Mouse (Mus musculus): ENCODE data around the gene Nars2. TPM values are rescaled to one million over a fixed set of nuclear protein-coding genes. Genes with fewer than 3 reads are reported as not detected.
A peak's percentile ranks its signal among the peaks of the same experiment; 100 is the strongest.

The Nars2 gene
- total RNA-seq, 2 experiments from 2014 or later: 16.6 to 28.0 TPM

DNA sequence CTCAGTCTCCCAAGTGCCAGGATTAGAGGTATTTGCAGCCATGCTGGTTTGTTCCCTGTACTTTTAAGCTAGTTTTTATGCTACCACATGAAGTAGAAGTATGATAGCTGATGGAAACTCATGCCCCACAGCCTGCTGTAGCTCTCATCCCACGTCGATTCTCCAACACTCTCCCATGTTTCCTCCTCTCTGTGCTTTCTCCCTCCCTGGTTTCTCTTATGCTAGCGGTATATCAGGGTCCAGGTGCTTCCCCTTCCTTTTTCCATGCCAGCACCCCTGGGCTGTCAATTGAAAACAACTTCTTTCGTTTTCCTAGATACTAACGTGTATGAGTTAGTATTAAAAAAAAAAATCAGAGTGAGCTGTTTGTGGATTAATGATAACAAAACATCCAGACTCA lies 120.8 kb downstream of the Nars2 start:
- DNase-seq: no peak

DNA sequence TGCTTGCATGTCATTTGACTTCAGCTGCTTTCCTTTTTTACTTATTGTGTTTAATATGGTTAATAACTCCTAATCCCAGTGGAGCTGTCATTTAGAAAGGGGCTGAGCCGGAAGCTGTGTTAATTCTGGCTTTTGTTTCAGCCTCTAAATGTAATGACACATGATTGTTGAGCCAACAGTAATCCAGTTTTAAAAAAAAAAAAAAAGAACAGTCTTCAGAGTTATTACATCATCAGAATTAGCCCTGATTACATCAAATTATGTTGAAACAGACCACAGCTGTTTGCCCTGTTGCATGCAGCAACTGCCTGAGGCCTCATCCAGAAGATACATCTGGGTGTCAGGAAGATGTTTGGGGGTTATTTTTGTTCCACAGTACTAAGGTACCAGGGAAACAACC lies 123.7 kb downstream of the Nars2 start:
- no peak for DNase-seq

DNA sequence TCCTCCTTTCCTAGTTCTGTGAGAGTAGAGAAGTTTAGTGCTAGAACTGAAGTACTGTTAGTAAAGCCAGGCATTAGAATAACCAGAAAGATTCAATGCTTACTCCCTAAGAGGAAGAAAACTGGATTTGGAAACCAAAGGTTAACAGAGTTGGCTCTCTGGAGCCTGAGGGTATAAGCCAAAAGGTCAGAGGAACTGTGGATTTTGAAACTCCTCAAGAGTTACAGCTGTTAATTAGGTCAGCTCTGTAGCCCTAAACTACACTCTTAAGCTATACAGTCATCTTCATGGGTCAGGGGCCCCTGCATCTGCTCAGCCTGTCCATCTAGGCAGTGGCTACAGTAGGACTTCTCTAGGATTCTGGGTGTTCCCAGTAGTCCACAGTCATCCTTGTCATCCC lies 125.7 kb downstream of the Nars2 start:
- no peak for DNase-seq

DNA sequence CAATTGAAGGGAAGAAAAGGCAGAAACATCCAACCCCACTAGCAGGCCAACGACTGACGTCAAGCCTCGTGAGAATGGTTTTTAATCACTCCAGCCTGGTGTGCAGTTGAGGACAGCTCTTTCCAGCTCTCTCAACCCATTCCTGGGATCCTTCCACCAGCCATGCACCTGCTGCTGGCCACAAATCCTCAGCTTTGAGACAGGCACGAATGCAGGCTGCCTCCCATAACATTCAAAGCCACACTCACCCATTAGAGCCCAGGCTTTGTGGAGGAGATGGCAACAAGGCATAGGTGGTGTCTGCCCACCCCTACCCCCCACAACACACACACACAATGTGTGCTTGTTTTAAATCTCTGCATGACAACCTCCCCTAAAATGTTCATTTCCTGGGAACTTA lies 127.4 kb downstream of the Nars2 start:
- DNase-seq: no peak

DNA sequence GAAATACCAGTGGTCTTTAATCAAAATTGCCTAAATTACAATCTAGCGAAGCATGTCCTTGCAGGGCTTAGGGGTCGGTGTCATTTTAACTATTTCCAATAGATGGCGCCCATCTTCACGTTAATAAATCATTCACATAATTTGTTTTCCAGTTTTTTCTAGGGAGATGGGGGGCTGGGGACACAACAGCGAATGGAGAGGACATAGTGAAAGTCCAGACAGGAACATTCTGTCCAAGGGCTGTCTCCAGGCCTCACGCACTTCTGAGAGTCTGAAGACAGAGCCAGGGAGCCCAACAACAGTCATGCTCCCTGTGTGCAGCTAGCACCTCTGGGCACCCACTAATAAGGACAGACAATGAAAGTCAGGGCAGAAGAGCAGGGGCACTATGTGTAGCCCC lies 127.8 kb downstream of the Nars2 start:
- DNase-seq: peak in 1 of 2 experiments; percentile 25

DNA sequence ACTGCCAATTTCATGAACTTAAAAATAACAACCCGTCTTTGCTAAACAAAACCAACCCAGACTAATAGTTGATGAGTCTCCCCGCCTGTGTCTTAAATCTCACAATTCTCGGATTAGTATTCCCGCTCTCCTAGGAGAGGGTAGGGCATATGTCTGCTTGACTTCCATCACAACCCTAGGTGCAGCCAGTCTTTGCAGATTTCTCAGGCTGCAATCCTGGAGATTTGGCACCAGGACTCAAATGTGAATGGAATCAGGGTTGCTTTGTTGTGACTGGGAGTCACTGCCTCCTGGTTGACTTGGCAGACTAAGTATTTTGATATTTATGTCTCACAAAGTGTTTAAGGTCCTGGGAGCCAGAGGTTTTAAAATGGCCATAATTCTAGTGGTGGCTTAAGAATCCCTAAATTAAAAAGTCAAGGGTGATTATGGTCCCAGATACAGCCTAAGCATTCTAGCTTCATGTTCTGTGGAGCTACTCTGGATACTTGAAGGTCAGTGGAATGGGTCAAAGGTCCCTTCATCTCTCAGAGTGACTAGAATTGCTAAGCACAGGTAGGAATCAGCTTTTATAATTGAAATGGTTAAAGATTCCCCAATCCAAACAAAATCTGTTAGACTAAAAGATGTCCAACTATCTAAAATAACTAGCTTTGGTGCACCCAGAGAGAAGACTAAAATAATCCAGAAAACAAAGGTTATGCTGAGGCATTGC lies 128.5 kb downstream of the Nars2 start:
- DNase-seq: no peak

DNA sequence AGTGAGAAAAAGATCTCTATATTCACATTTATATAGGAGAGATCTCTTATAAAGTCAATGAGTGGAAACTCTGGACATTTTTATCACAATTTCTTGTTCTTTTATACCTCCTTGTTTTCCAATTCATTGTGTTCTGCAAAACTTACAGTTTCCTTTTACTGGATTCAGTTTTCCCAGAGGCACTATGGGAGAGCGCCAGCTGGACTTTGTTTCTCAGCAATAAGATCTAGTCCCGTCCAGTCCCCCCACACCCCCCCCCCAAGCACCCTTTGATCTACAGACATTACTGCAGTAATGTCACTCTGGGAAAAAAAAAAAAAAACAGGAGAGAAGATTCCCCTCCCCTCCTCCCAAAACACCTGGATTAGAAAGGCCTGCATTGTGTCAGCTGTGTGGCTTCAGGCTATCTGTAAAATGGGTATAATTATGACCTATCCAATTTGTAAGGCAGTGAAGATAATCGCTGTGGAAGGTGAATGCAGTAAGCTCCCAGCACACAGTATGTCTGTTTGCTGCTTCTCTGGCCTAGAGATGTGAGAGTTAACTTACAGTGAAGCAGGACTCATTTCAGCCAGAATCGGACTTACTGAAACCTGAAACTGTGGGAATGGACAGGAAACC lies 129.4 kb downstream of the Nars2 start:
- DNase-seq: no peak

DNA sequence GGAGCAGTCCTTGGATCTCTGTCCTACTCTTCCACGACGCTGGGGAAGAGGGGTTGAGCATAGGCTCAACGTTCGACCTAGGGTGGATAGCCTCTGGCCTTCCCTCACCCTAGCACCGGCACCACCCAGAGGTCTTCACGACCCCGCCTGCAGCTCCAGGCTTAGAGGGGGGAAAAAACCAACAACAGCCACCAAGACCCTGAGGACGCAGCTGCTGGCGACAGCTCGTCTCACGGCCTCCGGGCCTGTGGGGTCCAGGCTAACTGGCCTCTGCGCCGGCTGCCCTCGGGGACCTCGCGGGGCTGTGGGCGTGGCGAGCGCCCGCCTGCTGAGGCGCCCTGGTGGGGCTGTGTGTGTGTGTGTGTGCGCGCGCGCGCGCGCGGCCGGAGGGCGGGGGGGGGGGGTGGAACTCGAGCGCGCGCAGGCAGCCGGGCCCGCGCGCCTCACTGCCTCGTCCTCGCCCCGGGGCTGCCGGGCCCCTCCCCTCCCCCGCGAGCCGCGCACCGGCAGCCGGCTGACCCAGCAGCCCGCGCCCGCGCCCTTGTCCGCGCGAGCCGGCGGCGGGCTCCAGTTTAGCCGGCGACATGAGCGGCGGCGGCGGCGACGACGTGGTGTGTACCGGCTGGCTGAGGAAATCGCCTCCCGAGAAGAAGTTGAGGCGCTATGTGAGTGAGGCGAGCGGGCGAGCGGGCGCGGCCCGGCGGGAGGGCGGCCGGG lies 130.1 kb downstream of the Nars2 start, which contains the start of gene Gab2:
Gab2 (plus strand) TSS at position 345 of the 717 bp plus-strand sequence.
- DNase-seq: peak; percentile 83 to 92

DNA sequence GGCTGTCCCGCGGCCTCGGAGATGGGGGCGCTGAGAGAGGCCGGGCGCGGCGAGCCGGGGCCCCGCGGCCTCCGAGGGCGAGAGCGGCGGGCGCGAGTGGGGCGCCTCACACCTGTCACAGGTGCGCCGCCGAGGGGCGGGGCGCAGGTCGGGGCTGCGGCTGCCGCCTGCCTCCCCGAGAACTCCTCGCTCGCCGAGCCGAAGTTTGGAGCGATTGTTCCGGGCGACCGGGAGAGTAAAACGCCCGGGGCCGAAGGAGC lies 130.6 kb downstream of the Nars2 start:
- DNase-seq: peak in 1 of 2 experiments; percentile 18

DNA sequence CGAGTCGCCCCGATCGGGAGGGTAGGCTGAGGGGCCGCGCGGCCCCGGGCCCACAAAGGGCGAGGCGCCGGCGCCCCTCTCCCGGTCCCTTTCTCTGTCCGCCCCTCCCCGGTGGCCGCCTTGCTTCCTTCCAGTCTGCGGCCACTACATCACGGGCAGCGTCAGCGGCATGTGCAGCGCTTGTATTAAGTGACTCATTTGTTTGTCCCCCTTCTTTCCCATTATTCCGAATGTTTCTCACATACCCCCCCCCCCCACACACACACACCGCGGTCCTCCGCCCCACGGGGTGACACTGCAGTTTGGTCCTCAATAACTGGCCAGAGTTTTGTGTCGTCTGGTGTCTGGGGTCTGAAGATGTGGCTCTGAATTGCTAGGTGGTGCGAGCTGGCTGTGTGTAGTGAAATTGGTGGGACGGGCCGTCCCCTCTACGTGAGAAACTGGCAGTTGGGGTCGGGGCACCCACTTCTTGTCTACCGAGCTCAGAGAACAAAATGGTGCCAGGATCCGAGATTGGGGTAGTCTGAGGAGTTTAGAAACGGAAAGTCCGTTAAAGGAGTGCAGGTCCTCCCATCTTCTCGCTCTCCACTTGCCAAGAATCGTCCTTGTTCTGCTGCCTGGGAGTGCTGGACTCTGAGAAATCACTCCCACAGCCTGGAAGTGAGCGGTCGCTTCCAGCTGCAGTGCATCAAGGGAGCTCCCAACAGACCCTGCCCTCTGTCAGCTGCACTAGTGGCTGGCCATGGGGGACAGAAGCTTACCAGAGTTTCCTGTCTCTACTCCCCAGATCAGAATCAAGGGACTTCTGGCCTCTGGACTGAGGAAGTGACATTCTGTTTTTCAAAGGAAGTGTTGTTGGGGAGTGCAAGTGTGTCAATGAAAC lies 131.2 kb downstream of the Nars2 start:
- DNase-seq: peak; percentile 66 to 71

DNA sequence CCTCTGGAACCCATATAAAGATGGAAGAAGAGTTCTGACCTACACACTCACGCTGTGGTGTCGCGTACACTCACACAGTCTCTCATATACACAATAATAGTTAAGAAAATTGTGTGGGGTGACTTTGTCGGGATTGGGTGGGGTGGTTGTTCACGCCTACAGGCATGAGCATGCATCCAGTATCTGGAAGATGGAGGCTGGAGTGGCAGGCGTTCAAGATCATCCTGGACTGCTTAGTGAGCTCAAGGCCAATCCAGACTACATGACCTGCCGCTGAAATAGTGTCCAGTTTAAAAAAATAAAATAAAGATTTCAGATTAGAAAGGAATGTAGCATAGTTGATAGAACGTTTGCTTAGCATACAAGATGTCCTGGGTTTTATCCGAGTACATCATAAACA lies 132.3 kb downstream of the Nars2 start:
- no peak for DNase-seq

DNA sequence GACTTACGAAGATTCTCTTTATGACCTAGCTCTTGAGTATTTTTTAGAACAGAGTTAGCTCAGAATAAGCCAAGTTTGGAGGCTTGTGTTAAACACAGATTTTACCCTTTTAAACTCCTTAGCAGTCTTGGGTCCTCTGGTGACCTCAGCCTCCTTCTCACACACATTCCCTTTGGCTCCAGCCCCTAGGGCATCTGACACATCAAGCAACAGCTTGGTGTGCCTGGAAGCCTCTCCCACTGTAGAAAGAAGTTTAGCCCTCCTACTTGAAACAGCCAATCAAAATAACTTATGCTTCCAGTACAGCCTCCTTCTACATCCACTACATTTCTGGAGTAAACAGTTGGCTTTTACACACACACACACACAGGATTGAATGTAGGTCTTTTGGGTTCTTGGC lies 132.9 kb downstream of the Nars2 start:
- no peak for DNase-seq

DNA sequence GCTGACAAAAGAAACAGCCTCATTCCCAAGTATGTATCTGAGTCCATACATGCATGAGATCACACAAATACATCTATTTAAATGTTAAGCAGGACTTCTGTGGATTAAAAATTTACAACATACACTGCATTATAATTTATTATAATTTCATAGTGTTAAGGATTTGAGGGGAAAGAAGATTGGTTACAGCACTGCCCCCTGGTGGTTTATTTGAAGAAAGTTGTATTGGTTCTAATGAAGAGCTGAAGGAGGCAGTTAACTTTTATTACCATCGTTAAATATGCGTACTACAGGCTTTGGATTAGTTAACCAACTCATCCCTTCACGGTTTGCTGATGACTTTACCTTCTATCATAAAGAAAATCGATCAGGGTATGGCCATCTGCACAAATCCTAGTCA lies 134.0 kb downstream of the Nars2 start:
- peak in 1 of 2 experiments; percentile 33 for DNase-seq

DNA sequence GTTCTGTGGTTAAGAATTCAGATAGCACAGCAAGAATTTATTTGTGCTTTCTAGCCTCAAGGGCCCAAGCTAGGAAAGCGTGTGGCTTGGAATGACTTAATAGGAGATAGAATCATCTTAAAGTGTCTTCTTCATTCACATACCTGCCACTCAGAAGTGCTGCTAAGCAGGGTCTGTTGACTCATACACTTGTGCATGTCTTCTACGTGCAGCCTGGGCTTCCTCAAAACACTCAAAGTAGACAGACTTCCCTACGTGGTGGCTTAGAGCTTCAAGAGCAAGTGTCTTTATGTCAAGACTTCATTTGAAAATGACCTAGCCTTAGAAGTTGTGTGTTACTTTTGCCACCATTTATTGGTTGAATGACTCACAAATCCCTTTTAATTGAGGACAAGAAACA lies 142.9 kb downstream of the Nars2 start:
- no peak for DNase-seq

DNA sequence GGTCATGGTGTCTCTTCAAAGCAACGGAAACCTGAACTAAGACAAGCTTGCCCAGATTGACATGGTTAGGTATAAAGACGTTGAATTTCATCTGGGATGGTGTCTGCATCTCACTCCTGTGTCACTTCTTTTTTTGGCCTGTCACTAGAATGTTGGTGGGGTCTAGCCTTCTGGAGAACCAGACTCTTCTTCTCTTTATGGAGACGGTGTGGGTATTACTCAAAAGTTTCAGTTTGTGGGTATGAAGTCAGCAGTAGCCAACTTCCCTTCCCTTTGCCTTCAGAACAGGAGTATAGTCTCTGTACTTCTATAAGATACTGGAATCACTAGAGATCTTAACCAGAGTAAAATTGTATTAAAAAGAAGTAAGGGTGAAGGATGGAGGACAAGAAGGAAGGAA lies 156.8 kb downstream of the Nars2 start:
- DNase-seq: no peak

Other genes with a start within 250 kb of the Nars2 start
- gene Gab2, start 130.1 kb downstream of the Nars2 start, total RNA-seq (2021): 10 to 100 TPM; 17.3 to 19.1 TPM

Data from adrenal gland, postnatal 36 days (tissue).